Mouse (Mus musculus): Measurements from ENCODE around the gene Cx3cl1. TPM values are rescaled to one million over a fixed set of nuclear protein-coding genes. Genes with fewer than 3 reads are reported as not detected.

Cx3cl1 gene
- polyA plus RNA-seq, 3 experiments from 2014 or later = 0.38 TPM; not detected in 2

DNA sequence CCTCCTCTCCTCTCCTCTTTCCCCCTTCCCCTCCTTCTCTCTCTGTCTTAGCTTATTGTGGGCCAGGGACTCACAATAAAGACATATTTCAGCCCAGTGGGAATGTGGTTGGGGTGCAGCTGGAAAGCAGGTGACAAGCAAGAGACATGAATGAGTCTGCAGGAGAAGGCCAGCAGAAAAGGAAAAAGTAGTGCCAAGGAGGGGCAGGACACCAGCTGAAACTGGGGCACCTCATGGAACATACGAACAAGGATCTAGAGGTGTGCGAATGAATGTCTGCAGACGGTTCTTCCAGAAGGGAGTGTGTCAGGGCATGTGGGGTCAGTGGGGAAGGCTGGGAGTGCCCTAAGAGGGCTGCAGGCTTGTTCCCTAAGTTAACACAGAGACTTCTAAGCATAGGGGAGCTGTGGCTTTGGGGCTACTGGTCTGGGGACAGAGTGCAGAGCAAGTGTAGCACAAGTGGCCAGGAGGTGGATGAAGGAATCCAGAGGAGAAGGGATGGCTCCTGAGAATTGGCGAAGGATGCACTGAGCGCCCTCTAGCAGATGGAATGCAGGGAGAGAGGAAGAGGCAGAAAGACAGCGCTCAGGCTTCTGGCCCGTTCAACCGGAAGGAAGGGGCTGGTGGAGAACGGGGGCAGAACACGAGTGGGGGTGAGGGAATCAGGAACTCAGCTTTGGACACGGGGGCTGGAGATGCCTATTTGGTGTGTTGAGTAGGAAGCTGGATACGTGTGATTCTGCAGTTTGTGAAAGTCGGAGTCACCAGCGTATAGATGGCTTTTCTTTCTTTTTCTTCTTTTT is 29.7 kb downstream of the Cx3cl1 start:
- no peak for ATAC-seq

DNA sequence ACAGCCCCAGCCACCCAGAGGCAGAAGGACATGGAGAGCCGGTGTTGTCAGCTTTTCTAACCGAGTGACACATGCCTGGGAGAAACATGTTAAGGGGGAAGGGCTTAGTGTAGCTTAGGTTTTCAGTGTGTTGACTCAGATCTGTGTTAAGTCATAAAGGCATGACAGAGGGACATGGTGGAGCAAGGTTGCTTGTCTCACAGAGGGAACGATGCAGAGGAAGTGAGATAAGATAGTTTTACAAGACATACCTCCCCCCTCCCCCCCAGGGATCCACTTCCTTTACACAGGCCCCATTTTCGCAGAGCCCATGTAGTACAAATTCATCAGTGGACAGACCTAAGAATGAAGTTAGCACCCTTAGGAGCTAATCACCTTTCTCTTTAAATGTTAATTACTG is 30.6 kb downstream of the Cx3cl1 start:
- ATAC-seq = peak; percentile 82

DNA sequence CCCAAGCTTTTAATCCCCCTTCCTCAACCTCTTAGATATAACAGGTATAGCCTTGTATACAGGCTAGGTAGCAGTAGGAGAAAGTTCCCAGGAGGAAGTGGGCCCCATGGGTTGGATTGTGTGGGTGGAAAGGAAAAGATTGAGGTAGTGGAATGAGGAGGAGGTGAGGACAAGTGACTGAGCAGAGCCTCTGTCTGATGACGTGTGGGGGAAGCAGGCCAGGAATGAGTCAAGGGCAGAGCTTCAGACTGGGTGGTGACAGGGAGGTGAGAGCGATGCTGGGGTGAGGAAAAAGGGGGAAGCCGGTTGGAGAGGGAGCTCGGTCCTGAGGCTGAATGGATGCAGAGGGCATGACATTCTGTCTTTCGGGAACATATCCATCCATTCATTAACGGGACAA is 31.7 kb downstream of the Cx3cl1 start:
- ATAC-seq = no peak

DNA sequence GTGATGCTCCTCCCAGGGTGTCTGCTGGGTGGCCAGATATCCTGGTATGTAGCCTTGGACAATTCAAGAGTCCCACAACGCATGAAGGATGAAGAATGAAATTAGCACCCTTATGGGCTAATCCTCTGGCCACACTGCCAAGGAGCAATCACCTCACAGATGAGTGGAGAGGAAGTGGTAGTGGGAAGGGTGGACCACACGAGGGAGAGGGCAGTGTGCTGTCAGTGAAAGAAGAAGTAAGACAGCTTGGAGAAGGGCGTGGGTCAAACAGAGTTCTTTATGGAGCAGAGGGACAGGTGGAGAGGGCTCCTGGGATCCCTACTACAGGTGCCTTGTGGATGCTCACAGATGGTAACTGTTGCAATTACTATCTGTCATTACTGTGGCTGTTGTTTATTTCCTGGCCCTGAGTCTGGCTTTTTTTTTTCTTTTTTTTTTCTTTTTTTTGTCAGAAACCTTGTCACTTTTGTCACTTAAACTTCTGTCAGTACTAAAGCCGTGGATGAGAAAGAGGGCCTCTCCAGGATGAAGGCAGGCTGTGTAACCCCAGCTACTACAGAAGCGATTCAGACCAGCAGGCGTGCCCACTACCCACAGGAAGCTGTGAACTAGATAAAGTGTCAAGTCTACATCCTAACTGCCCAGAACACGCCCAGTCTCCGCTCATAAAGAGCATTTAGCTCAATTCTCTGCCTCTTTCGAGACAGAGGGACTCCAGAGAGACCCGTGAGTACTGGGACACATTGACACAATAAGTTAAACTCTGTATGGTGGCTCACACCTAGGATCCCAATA is 32.9 kb downstream of the Cx3cl1 start:
- no peak for ATAC-seq

DNA sequence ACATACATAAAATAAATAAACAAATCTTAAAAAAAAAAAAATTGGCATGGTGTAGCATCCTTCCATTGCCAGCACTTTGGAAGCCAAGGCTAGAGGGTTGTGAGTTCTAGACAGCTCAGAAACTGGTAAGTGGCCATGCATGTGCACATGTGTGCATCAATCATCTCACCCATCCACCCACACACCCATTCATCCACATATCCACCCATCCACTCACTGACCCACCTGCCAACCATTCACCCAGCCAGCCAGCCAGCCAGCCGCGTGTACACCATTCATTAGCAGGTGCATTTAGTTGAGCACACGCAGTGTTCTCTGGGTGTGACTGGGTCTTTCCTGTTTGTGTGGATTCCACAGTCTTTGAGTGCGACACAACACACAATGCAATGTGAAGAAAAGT is 34.0 kb downstream of the Cx3cl1 start:
- no peak for ATAC-seq

DNA sequence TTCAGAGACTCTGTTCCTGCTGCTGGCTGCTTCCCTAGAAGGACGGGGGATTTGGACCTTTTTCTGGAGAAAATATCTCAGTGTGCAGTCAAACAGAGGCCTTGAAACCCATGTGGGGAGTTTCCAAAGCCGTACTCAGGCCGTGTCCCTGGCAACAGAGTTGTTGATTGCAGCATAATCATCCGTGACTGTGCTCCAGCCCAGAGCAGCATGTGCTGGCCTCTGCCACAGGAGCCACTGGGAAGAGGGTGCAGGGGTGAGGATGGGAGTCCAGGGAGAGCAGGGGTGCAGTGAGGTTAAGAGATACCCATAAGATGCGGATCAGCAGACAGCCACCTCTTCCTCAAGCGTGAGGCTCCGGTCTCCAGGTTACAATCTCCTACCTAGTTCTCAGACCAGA is 35.7 kb downstream of the Cx3cl1 start:
- ATAC-seq = no peak

DNA sequence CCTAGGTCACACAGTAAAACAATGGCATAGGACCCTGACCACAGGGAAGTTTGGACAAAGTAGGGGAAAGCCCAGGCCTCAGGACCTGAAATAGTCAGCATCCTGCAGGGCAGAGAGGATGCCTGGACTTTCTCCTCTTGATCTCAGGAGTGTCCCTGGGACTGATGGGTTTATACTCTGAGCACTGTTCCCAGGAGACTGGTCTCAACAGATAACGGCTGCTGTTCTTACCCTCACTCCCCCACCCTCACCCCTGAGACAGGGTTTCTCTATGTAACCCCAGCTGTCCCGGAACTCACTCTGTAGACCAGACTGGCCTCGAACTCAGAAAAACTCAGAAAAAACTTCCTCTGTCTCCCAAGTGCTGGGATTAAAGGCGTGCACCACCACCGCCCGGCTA is 36.6 kb downstream of the Cx3cl1 start:
- no peak for ATAC-seq

DNA sequence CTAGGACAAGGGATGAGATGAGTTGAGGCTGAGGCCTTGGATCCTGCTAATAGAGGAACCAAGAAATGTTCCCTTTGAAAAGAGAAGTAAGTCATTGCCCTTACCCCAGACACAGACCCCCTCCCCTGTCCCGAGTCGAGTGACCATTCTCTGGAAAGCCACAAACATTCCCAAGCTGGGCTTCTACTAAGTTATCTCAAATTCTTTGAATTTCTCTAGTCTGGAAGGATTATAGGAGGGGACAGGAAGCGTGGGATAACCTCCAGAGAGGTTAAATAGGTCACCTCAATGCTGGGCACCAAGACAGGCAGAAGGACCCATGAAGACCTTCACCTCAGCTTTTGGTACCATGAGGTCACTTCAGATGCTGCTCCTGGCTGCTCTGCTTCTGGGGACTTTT is 38.3 kb downstream of the Cx3cl1 start, which contains the start of gene Ccl17:
Ccl17 (plus strand) TSS at position 301 of the 400 bp plus-strand sequence.
- no peak for ATAC-seq

DNA sequence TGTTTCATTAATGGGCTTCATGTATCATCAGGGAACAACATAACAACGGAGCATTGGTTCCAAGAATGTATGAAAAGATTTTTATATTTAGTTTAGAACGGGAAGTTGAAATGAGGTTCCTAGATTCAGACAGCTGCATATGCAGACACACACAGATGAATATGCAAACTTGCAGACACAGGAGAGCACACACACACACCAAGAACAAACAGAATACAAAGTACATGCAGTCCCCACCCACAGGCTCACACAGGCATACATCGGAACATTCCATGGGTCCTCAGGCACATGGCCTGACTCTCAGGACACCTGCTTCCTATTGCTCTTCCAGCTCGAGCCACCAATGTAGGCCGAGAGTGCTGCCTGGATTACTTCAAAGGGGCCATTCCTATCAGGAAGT is 39.0 kb downstream of the Cx3cl1 start:
- ATAC-seq = no peak

DNA sequence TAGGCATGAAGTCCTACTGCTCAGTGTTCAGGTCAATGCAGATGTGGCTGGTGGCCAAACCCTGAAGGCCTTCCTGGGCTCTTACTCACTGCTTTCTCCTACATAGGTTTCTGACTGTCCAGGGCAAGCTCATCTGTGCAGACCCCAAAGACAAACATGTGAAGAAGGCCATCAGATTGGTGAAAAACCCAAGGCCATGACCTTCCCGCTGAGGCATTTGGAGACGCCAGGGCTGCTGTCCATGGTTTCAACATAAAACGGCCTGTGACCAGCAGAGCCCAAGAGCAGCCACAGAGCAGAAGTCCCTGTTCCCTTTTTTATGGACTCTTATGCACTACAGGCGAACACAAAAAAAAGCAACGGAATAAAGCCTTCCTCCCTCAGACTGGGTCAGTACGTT is 39.8 kb downstream of the Cx3cl1 start:
- ATAC-seq = no peak

DNA sequence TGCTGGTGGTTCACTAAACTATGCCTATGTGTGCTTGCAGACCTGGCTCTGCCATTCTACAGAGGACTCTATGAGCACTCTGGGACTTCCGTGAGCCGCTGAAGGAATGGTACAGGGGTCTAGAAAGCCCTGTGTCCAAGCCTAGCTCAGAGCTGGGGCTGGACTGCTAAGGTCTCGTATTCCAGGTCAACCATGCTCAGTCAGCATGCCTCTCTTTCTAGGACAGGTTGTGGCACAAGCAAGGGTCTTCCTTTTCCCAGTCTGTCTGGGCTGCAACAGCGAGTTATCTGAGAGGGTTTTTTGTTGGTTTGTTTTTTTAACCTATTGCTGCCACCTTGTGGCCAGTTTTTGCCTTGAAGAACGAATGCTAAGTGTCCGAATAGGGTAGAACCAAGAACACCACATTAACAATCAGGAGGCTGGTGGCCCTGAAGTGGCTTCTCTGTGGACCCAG is 40.9 kb downstream of the Cx3cl1 start:
- peak; percentile 77 for ATAC-seq

DNA sequence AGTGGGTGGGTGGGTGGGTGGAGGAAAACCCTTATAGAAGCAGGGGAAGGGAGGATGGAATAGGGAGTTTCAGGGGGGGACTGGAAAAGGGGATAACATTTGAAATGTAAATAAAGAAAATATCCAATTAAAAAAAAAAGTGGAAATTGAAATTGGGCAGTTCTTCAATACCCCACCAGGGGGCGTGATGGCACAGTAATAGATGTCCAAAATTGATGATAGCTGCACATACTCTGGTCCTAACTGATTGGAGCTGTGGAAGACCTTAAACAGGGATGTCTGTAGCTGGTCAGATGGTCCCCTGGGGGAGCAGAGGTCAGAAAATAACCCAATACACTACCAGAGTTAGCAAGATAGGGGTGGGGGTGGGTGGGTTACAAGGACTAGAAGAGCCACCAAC is 42.7 kb downstream of the Cx3cl1 start:
- ATAC-seq = no peak

DNA sequence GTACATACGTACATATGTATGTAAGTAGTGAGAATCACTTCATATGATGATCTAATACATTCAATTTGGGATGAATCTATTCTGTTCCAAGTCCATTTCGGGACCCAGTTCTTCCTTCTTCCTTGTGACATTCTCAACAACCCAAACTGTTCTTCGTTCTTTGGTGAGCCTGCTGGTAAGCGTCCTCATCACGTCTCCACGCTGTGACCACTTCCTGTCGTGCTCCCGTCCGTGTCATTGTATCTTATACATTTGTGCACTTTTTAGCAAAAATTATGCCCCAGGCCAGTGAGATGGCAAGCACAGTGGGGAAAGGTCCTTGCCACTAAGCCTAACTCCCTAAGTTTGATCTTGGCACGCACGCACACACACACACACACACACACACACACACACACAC is 46.1 kb downstream of the Cx3cl1 start:
- peak; percentile 50 for ATAC-seq

DNA sequence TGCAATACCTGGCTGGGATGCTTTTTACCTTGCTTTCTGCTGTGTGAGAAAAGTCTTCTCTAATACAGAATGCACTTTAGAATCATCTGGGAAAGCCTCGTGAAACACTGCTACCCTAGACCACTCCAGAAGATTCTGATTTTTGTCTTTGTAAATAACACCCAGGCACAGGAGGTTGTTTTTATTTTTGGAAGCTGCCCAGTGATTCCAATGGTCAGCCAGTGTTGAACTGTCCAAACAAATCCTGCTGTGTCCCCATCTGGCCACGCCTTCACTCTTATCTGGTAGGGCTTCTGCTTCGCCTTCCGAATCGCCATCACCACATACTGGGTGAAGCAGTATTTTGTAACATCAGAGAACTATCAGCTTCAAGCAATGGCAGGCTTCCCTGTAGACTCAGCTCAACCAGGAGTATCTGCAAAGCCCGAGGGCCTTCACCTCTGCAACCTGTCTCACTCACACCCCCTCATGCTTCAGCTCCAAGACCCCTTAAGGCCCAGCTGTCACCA is 47.9 kb downstream of the Cx3cl1 start:
- ATAC-seq = no peak

DNA sequence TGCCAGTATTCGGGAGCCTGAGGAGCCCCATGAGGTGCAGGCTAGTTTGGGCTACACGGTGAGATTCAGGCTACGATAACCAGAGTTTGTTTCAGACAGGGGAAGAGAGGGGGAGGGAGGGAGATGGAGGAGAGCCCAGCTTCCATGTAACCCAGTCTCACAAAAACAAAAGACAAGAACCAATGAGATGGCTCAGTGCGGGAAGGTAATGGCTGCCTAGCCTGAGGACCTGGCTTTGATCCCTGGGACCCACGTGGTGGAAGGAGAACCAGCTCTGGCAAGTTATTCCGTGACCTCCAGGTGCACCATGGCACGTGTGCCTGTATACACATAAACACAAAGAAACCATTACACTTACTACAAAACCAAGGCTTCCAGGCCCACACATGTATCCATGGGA is 48.7 kb downstream of the Cx3cl1 start:
- ATAC-seq = no peak

DNA sequence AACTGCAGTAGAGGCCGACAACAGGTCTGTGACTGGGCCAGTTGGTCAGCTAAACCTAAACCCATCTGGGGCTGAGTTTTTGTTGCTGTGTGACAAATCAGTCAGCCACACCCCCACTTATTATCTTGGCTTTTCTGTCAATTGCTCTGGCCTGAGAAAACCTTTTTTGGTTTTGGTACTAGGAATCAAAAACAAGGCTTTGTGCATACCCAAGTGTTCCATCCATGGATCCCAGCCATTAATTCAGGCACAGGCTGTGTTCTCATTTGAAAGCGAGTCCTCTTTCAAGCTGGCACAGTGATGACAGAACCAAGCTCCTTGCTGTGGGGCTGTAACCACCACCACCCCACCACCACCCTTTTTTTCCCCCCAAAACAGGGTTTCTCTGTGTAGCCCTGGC is 49.6 kb downstream of the Cx3cl1 start:
- ATAC-seq = no peak

DNA sequence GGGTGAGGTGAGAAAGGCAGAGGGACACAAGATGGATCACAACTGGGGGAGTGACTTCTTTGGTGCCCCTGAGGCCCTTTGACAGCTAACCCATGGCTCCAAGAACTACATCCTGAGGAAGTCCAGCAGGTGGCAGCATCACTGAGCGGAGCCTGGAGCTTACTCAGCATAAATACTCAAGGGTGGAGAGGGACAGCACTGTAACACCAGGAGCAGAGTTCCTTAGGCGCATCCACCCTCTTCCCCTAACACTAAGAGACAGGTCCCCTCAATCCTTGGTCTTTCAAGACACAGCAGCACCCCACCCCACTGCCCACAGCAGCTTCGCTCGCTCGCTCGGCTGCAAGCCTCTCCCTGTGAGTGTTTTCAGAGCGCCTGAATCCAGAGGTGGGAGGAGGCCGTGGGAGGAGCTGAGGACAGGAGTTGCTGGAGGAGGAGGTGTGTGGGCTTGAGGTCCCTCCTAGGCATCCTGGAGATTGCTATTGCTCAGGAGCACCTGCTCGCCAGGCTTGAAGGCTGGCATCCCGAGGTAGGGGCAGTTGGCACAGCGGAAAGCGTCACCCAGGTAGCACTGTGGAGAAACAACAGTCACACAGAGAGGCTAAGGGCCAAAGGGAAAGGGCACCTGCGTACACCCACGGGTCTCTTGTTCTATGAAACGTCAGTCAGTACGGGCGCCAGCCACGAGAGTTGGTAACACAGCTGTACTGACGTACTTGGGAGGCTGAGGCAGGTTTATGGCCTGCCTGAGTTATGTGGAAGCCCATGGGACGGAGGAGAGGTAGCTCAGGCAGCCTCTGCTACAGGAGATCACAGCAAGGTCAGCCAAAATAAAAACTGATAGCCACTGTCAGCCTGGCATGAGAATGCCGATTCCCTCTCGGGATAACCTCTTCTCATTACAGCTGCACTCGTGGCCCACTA is 51.1 kb downstream of the Cx3cl1 start:
- ATAC-seq = no peak

DNA sequence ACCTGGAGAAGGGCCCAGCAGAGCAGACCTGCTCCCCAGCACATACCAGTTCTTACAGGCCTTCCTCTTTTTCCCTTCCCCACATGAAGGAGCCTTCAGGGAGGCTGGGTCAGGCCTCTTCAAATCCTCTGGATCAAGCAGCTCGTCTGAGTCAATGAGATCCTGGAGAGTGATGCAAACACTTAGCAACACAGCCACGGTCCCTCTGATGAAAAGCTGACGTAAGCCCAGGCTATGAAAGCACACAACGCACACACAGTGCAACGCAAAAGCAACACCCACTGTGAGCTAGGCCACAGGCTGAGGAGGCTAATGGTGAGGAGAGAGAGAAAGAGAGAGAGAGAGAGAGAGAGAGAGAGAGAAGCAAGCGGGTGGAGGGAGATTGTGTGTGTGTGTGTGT is 53.4 kb downstream of the Cx3cl1 start:
- no peak for ATAC-seq

DNA sequence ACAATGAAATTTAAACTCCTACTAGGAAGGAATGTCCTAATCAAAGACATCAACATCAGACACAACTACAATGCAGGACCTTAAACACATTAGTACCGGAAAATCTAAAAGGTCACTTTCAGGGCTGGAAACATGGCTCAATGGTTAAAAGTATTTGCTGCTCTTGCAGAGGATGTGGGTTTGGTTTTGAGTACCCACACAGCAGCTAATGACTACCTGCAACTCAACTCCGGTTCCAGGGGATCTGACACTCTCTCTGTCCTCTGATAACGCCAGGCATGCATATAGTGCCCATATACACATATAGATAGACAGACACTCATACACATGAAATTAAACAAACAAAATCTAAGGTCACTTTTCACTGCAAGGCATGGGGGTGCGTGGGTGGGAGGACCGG is 54.4 kb downstream of the Cx3cl1 start:
- peak; percentile 59 for ATAC-seq

DNA sequence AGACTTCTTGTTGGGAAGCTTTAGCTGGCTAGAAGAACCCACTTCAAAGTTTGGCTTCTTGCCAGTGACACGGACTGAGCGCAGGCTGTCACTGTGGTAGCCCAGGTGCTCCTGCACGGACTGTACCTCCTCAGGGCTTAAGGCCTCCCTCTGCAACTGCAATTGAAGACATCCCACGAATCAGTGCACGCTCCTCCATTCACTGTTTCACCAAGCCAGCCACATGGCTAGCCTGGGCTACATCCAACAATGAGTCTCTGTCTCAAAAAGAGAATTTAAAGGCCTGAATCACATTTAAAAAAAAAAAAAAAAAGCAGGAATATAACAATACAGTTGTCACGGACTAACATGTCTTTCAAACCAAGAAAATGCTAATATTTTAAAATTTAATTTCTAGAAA is 56.5 kb downstream of the Cx3cl1 start:
- no peak for ATAC-seq

Data from inflammation-experienced regulatory T-cells, adult 6 months (primary cell).